In genomic region chr1:37727186-37727585, GRCm38 (mm10) we compare ENCODE assay signal across 13 mouse cellular contexts.
"Had no signal": no experiment of that assay in that cellular context is flagged by ENCODE, and none has a peak within 500 bp of the region (broad histone marks: within the 10 kb centered on the region; RNA-seq: fewer than 3 reads in every experiment).

No protein-coding gene starts in this region.

- H3K4me1 ChIP-seq: liver, embryonic 12.5 days; midbrain, embryonic 10.5 days; midbrain, embryonic 15.5 days had no signal

- DNase-seq: kidney, adult 8-10 months; kidney, postnatal 25 days; lung, embryonic 14.5 days; lung, postnatal 10 days; lung, postnatal 4 days; thymus, postnatal 4 days had no signal

- H3K36me3 ChIP-seq: limb, embryonic 10.5 days; liver, embryonic 12.5 days; midbrain, embryonic 10.5 days; midbrain, embryonic 15.5 days had no signal

- H3K4me2 ChIP-seq: liver, embryonic 12.5 days; lung, embryonic 14.5 days; midbrain, embryonic 15.5 days had no signal

- H3K9ac ChIP-seq: liver, embryonic 12.5 days; lung, embryonic 14.5 days; midbrain, embryonic 15.5 days had no signal

- H3K27me3 ChIP-seq: midbrain, embryonic 15.5 days had no signal

- H3K27ac ChIP-seq: limb, embryonic 10.5 days; liver, embryonic 12.5 days; midbrain, embryonic 10.5 days; midbrain, embryonic 15.5 days; stomach, postnatal 0 days had no signal

- ATAC-seq: inflammation-experienced regulatory T-cells, adult 6 months; intestine, postnatal 0 days; liver, embryonic 12.5 days; midbrain, embryonic 15.5 days had no signal

- H3K4me3 ChIP-seq: limb, embryonic 10.5 days; liver, embryonic 12.5 days; midbrain, embryonic 10.5 days; midbrain, embryonic 15.5 days had no signal

- H3K9me3 ChIP-seq: limb, embryonic 10.5 days; liver, embryonic 12.5 days; midbrain, embryonic 10.5 days; midbrain, embryonic 15.5 days had no signal
